Mouse (Mus musculus) ES-E14 (cell line): ENCODE results near the gene Ulk4.

Experiments
- CHD2 ChIP-seq: IDR thresholded peaks from 2 replicates; pipeline ENCODE4 v1.6.1; 2014; ENCODE audit warnings: mild to moderate bottlenecking, low read depth, low read length, inconsistent platforms
- HCFC1 ChIP-seq: IDR thresholded peaks from 2 replicates; pipeline ENCODE4 v1.6.1; 2012; ENCODE audit warnings: low read length, inconsistent platforms, borderline replicate concordance; ENCODE audit not compliant: insufficient read depth
- MAFK ChIP-seq: IDR thresholded peaks from 2 replicates; pipeline ENCODE4 v1.6.1; 2014; ENCODE audit warnings: mild to moderate bottlenecking, low read depth, low read length, inconsistent platforms; ENCODE audit not compliant: insufficient read depth
- ZC3H11A ChIP-seq: IDR thresholded peaks from 2 replicates; pipeline ENCODE4 v1.6.1; 2012; ENCODE audit warnings: low read depth, mild to moderate bottlenecking, inconsistent platforms, low read length, borderline replicate concordance
- ZNF384 ChIP-seq: IDR thresholded peaks from 2 replicates; pipeline ENCODE4 v1.6.1; 2012; ENCODE audit warnings: low read depth, low read length, inconsistent platforms

DNA sequence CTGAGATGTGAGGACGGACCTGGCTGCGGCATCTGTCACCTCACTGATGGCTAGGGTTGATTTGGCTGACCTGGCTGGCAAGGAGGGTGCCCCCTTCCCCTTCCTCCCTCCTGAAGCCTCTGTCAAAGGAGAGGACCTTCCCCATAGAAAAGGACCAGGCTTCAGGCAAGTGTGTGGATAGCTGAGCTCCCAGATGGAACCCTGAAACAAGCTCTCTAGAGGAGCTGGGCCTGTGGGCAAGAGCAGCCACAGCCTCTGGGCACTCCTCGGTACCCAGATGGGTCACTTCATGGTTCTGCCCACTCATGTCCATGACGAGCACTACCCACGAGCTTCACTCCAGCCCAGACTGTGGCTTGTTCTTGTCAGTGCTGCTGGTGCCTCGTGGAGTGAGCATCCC, 34.7 kb downstream of the Ulk4 start:
- no peak for TF ChIP-seq MAFK
- TF ChIP-seq ZNF384, result no peak
- no peak for TF ChIP-seq ZC3H11A
- no peak for TF ChIP-seq CHD2
- no peak for TF ChIP-seq HCFC1
